Mouse (Mus musculus) liver, embryonic 15.5 days (tissue): ENCODE measurements around the gene Spink2. TPM values are rescaled to one million over a fixed set of nuclear protein-coding genes. Genes with fewer than 3 reads are reported as not detected.

ENCODE experiments used
- ATAC-seq: fragments of 200-750 bp; cut with Nextera tagmentation; 2 replicates; pipeline ENCODE4 v1.8.0; 2017; ENCODE audit warnings: moderate number of reproducible peaks, mild to moderate bottlenecking, moderate library complexity; ENCODE audit not compliant: insufficient read depth
- H3K27ac ChIP-seq: fragments of 300-500 bp; sonication (generic); replicated peaks from 2 replicates; pipeline ENCODE4 v1.5.1; 2015; ENCODE audit warnings: mild to moderate bottlenecking, inconsistent platforms
- H3K27me3 ChIP-seq: fragments of 300-500 bp; sonication (generic); 2 replicates; pipeline ENCODE4 v1.6.1; 2015; ENCODE audit warnings: mild to moderate bottlenecking, inconsistent platforms
- H3K36me3 ChIP-seq: fragments of 300-500 bp; sonication (generic); replicated peaks from 2 replicates; pipeline ENCODE4 v1.6.1; 2015; ENCODE audit warnings: moderate library complexity, mild to moderate bottlenecking, inconsistent platforms
- H3K4me1 ChIP-seq: fragments of 300-500 bp; sonication (generic); replicated peaks from 2 replicates; pipeline ENCODE4 v1.6.1; 2015; ENCODE audit warnings: inconsistent platforms
- H3K4me2 ChIP-seq: fragments of 300-500 bp; sonication (generic); 2 replicates; pipeline ENCODE4 v1.6.1; 2015; ENCODE audit warnings: moderate library complexity, mild to moderate bottlenecking, inconsistent platforms
- H3K4me3 ChIP-seq: fragments of 300-500 bp; sonication (generic); replicated peaks from 2 replicates; pipeline ENCODE4 v1.5.1; 2015; ENCODE audit warnings: mild to moderate bottlenecking, inconsistent platforms
- H3K9ac ChIP-seq: fragments of 300-500 bp; sonication (generic); 2 replicates; pipeline ENCODE4 v1.6.1; 2015; ENCODE audit warnings: moderate library complexity, mild to moderate bottlenecking, inconsistent platforms
- H3K9me3 ChIP-seq: fragments of 300-500 bp; sonication (generic); replicated peaks from 2 replicates; pipeline ENCODE4 v1.6.1; 2016; ENCODE audit warnings: inconsistent platforms
- WGBS: fragments of 180-500 bp; shearing (Covaris S2); methylation state at CpG from one replicate; pipeline ENCODE4 v1.1.7; 2015; ENCODE audit warnings: mixed read lengths; ENCODE audit not compliant: insufficient replicate concordance; 5-methylcytosine and 5-hydroxymethylcytosine counted together
- polyA plus RNA-seq: library from polyadenylated mRNA; unstranded; fragments of >200 nt; fragmentation: Nextera tagmentation; extraction: Ambion mirVana; gene quantifications from 2 replicates; pipeline ENCODE4 v1.2.1, GENCODE M21; 2015

The Spink2 gene
- polyA plus RNA-seq, 1 experiment from 2014 or later: 0.21 TPM

DNA sequence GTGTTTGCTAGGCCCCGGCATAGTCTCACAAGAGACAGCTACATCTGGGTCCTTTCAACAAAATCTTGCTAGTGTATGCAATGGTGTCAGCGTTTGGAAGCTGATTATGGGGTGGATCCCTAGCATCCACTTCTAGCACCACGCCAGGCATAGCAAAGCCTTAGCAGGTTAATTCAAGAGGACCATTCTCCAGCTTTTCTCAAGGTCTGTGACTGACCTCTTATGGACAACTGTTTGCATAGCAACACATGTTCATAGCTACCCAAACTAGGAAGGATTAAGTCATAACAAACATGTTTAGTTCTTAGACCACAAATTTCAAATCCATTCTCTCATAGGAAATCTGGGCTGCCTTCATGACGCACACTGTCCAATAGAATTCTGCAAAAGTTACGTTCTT is 40.7 kb downstream of the Spink2 start:
- Histone ChIP-seq H3K4me2 (no peak overlapping the region), H3K4me3 (no peak overlapping the region), H3K27ac (no peak overlapping the region), H3K4me1 (no peaks in the 10 kb centered on the region), H3K9me3 (no peaks in the 10 kb centered on the region), H3K9ac (no peak overlapping the region), H3K27me3 (no peaks in the 10 kb centered on the region), H3K36me3 (no peaks in the 10 kb centered on the region)
- 50% methylated on average over 5 of the region's 5 CpGs for WGBS
- ATAC-seq: no peak

DNA sequence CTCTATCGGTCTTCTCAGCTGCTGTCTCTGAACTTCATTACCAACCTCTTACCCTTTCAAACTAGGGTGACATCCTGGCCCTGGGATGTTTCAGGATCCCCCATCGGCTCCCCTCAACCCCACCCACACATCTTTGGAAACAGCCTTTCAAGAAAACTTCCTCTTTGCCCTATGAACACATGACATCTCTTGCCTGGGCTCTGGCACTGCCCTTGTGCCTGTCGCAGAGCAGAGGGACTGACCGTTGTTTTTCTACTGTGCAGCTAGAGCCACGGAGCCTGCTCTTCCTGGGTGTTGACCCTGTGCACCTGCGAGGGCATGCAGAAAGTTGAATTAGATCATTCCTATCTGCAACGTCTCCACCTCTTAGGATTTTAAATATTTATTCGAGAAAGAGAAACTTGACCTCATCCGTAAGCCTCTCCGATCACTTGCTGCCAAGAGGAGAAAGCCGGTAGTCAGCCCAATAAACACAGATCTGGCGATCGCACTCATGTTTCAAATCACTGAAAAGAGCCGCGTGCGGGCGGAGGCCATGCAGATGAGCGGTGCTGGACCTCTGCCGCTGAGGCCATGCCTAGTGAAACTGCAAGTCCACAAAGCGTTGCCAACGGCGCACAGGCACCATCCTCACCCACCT is 43.8 kb downstream of the Spink2 start:
- no peak overlapping the region for H3K4me3 ChIP-seq
- no peak overlapping the region for H3K27ac ChIP-seq
- no peak for ATAC-seq
- no peaks in the 10 kb centered on the region for H3K27me3 ChIP-seq
- H3K4me1 ChIP-seq: no peaks in the 10 kb centered on the region
- H3K36me3 ChIP-seq: no peaks in the 10 kb centered on the region
- no peak overlapping the region for H3K4me2 ChIP-seq
- WGBS: 70% methylated on average over 22 of the region's 22 CpGs
- no peak overlapping the region for H3K9ac ChIP-seq
- no peaks in the 10 kb centered on the region for H3K9me3 ChIP-seq

DNA sequence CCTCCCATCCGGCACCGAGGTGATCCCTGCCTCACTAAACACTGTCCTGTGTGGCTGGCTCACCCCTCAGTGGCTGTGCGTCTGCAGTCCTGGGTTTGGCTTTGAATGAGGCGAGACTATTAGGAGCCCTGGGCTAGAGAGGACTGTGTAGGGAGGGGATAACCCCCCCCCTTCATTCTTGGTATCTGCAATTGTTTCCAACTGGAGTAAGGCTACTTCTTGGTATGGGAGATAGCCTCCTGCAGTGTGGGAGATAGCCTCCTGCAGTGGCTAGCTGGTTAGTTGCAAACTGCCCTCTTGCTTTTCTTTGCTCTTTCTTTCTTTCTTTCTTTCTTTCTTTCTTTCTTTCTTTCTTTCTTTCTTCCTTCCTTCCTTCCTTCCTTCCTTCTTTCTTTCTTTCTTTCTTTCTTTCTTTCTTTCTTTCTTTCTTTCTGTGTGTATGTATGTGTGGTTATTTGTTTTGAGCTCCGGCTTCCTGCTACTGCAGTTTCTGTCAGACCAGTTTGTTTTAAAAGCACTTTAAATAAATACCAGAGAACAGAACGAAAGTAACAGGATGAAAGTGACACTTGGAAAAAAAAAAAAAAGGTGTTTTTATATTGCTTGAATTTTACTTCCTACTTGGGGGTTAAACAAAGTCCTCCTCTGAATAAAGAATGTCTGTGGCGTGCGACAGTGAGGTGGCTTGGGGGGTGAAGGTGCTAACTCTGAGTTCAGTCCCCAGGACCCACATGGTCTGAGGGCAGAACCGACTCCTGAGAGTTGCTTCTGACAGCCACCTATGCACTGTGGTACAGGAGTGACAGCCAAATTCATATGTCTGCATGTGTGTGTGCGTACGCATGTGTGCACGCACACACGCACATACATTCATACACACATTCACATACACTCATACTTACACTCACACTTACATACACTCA is 45.3 kb downstream of the Spink2 start:
- Histone ChIP-seq H3K27me3 (no peaks in the 10 kb centered on the region), H3K36me3 (no peaks in the 10 kb centered on the region), H3K9ac (no peak overlapping the region), H3K9me3 (no peaks in the 10 kb centered on the region), H3K4me2 (no peak overlapping the region), H3K4me1 (no peaks in the 10 kb centered on the region), H3K27ac (no peak overlapping the region), H3K4me3 (no peak overlapping the region)
- 62% methylated on average over 13 of the region's 13 CpGs for WGBS
- ATAC-seq: no peak

DNA sequence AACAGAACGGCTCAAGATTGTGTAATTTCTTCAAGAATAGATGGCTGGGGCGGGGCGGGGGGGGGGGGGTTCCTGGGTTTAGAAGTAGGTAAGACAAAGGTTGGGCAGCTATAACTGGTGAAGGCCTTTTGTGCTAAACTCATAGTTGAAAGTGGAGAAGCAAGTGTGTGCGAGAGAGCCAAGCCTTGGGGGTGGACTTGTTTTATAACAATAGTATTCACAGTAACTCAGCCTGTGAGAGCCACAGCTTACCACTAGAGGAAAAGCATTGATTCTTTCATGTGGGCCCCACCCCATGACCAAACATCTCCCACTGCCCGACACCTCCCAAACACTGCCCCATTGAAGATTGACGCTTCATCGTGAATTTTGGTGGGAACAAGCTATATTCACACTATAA is 47.7 kb downstream of the Spink2 start:
- no peak overlapping the region for H3K4me2 ChIP-seq
- WGBS: 69% methylated on average over 7 of the region's 7 CpGs
- no peak overlapping the region for H3K9ac ChIP-seq
- no peaks in the 10 kb centered on the region for H3K4me1 ChIP-seq
- H3K27ac ChIP-seq: no peak overlapping the region
- no peaks in the 10 kb centered on the region for H3K9me3 ChIP-seq
- ATAC-seq: no peak
- H3K27me3 ChIP-seq: no peaks in the 10 kb centered on the region
- H3K36me3 ChIP-seq: no peaks in the 10 kb centered on the region
- H3K4me3 ChIP-seq: no peak overlapping the region

DNA sequence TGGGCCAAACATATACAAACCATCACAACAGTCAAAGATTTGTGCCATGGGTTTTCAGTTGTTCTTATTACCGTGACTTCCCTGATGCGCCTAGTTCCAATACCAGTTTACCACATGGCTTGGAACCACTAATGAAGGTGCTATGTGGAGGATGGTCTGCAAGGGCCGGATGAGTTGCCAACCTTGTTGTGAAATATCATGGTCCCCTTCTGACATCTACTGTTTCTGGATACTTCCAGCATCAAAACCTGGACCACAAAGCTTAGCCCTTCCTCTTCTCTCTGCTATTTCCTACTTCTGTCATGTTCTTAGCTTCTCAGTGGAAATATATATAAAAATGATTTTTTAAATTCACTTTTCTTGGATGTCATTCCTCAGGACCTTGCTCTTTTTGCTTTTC is 48.7 kb downstream of the Spink2 start:
- no peak overlapping the region for H3K4me3 ChIP-seq
- ATAC-seq: no peak

DNA sequence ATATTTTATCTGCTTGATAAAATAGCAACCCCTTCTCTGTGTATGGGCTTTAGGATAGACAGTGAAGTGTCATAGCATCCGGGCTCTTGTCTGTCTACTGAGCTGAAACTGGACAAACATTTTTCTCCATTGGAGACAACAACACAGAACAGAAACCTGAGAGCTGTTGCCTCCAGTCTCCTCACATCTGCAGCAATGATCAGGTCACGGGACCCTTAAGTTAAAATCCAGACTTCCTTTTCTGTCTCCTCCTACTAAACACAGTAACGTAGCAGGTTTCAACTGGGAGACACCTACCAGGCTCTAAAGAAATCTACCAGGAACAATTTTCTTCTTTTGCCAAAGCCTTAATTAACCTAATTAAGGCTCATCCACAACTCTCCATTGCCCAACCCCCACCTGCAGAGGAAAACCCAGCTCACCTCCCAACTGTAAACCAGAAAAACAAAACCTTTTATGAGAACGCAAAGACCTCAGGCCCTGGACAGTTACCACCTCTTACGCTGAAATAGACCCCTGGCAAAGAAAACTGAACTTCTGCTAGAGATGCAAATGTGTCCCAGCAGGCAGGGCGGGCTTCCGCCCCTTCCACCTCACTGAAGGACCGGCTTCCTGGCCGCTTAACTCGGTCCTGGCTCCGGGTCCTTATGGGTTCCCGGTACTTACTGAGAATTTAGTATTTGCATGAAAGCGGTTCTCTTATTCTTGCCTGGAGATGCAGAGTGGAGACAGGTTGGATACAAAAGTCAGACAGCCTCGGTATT is 53.3 kb downstream of the Spink2 start:
- Histone ChIP-seq H3K27ac (no peak overlapping the region), H3K4me1 (no peaks in the 10 kb centered on the region), H3K9me3 (no peaks in the 10 kb centered on the region), H3K9ac (no peak overlapping the region), H3K36me3 (no peaks in the 10 kb centered on the region), H3K4me2 (no peak overlapping the region), H3K27me3 (no peaks in the 10 kb centered on the region), H3K4me3 (no peak overlapping the region)
- 42% methylated on average over 14 of the region's 14 CpGs for WGBS
- no peak for ATAC-seq

More for the DNA sequence above, 48.7 kb downstream of the Spink2 start:
- H3K27me3 ChIP-seq: no peaks in the 10 kb centered on the region
- WGBS: 62% methylated on average over 3 of the region's 3 CpGs
- H3K9ac ChIP-seq: no peak overlapping the region
- no peaks in the 10 kb centered on the region for H3K9me3 ChIP-seq
- H3K36me3 ChIP-seq: no peaks in the 10 kb centered on the region
- no peak overlapping the region for H3K27ac ChIP-seq
- no peaks in the 10 kb centered on the region for H3K4me1 ChIP-seq
- no peak overlapping the region for H3K4me2 ChIP-seq

DNA sequence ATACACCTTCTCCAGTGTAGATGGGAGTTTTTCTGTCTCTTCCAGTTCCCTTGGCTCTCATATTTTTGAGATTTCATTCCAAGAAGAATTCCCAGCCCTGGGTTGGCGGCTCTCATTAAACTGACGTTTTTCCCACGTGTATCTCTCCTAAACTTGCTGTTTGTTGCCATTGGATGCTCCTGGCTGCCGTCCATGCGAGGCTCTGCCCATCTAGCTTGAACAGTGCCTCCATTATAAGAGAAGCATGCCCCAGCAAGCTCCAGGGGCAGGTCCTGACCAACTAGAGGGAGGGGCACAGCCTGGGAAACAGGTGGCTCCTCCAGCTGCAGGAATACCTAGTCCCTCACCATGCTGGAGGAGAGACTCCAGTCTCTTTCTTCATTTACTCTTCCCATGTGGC is 54.3 kb downstream of the Spink2 start:
- no peaks in the 10 kb centered on the region; the same call in 1 of the 2 replicates for H3K4me1 ChIP-seq
- H3K27me3 ChIP-seq: no peaks in the 10 kb centered on the region
- ATAC-seq: no peak
- no peak overlapping the region for H3K27ac ChIP-seq
- H3K36me3 ChIP-seq: no peaks in the 10 kb centered on the region
- H3K9ac ChIP-seq: no peak overlapping the region
- WGBS: 61% methylated on average over 5 of the region's 5 CpGs
- no peak overlapping the region for H3K4me3 ChIP-seq
- H3K9me3 ChIP-seq: no peaks in the 10 kb centered on the region
- no peak overlapping the region for H3K4me2 ChIP-seq

DNA sequence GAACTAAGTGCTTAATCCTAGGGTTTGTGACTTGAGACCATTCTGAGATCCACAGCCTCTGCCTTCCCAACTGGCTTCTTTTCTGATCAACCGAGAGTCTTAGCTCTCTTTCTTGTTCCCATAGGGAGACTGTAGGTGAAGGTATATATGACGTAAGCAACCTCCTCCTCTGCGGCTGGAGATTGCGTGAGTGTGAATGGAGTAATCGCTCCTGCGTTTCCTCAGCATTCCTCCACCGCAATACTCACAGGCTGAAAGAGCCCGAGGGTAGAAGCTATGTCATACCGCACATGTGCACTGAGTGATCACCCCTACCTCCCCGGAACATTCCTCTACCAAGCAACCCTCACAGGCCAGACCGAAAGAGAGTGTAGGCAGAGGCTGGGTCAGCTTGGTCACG is 55.7 kb downstream of the Spink2 start:
- Histone ChIP-seq H3K9me3 (no peaks in the 10 kb centered on the region), H3K36me3 (no peaks in the 10 kb centered on the region), H3K27ac (no peak overlapping the region), H3K4me2 (no peak overlapping the region), H3K4me1 (peaks cover 5% of the 10 kb centered on the region), H3K9ac (no peak overlapping the region), H3K27me3 (no peaks in the 10 kb centered on the region), H3K4me3 (no peak overlapping the region)
- WGBS: 74% methylated on average over 12 of the region's 12 CpGs
- ATAC-seq: no peak

Other genes starting within 250 kb of the Spink2 start
- 40.0 and 41.3 TPM in 2 replicates for gene Srp72, start 236.8 kb downstream of the Spink2 start, polyA plus RNA-seq
- gene Arl9, start 207.4 kb downstream of the Spink2 start, polyA plus RNA-seq: 0.38 TPM in 1 of 2 replicates, not detected in the other
- gene Thegl, start 195.4 kb downstream of the Spink2 start, polyA plus RNA-seq: 0.16 and 0.32 TPM in 2 replicates
- gene Hopx, start 96.3 kb downstream of the Spink2 start, polyA plus RNA-seq: 0.13 and 0.28 TPM in 2 replicates
- 6.4 and 6.8 TPM in 2 replicates for gene Rest, start 54.0 kb upstream of the Spink2 start, polyA plus RNA-seq
- 18.1 and 18.2 TPM in 2 replicates for gene Noa1, start 98.6 kb upstream of the Spink2 start, polyA plus RNA-seq
- 24.9 and 26.0 TPM in 2 replicates for gene Polr2b, start 98.7 kb upstream of the Spink2 start, polyA plus RNA-seq
- 24.3 and 30.7 TPM in 2 replicates for gene Igfbp7, start 196.6 kb upstream of the Spink2 start, polyA plus RNA-seq